Mouse (Mus musculus) ovary, adult 18-20 months (tissue): ENCODE results near the gene Cog1.
"Not testable (repeated sequence)": the region's sequence is repeated elsewhere in the genome, so short reads cannot be mapped to it uniquely, and the experiment has no call there.

Experiments
- DNase-seq: peaks from one replicate; pipeline ENCODE4 v3.0.0; 2022; ENCODE audit warnings: low spot score, mixed read lengths

Gene Cog1

GRCm38 (mm10) chr11:113632303-113632702 is 16.7 kb upstream of the Cog1 start:
- no peak for DNase-seq

- no peak for DNase-seq
These were observed 15.6 kb upstream of the Cog1 start for GRCm38 (mm10) chr11:113633398-113633797.

GRCm38 (mm10) chr11:113634699-113635121 is 14.3 kb upstream of the Cog1 start:
- DNase-seq, result no peak

- no peak for DNase-seq
These were observed 10.3 kb upstream of the Cog1 start for GRCm38 (mm10) chr11:113638680-113639079.

- no peak for DNase-seq
These were observed 3.8 kb upstream of the Cog1 start for GRCm38 (mm10) chr11:113645181-113645580.

- peak; percentile 41 for DNase-seq
These were observed 817 bp upstream of the Cog1 start for GRCm38 (mm10) chr11:113648152-113648551.

- peak; percentile 28 for DNase-seq
These were observed 613 bp downstream of the Cog1 start, which contains the start of gene Slc39a11 for GRCm38 (mm10) chr11:113649353-113650210. TSS of gene Slc39a11 (minus strand) at chr11:113650079.

GRCm38 (mm10) chr11:113651206-113651906 is 2.4 kb downstream of the Cog1 start:
- DNase-seq, result no peak

GRCm38 (mm10) chr11:113651907-113652273 is 2.9 kb downstream of the Cog1 start:
- no peak for DNase-seq

- DNase-seq, result no peak
These were observed 3.5 kb downstream of the Cog1 start for GRCm38 (mm10) chr11:113652516-113652915.

GRCm38 (mm10) chr11:113654105-113654504 is 5.1 kb downstream of the Cog1 start:
- no peak for DNase-seq

- no peak for DNase-seq
These were observed 5.7 kb downstream of the Cog1 start for GRCm38 (mm10) chr11:113654561-113655270.

GRCm38 (mm10) chr11:113656511-113656932 is 7.6 kb downstream of the Cog1 start:
- DNase-seq, result peak; percentile 13

GRCm38 (mm10) chr11:113657221-113657620 is 8.3 kb downstream of the Cog1 start:
- no peak for DNase-seq

- no peak for DNase-seq
These were observed 9.3 kb downstream of the Cog1 start for GRCm38 (mm10) chr11:113658319-113658718.

GRCm38 (mm10) chr11:113658763-113659162 is 9.8 kb downstream of the Cog1 start:
- no peak for DNase-seq

- not testable (repeated sequence) for DNase-seq
These were observed 11.2 kb downstream of the Cog1 start for GRCm38 (mm10) chr11:113660213-113660612.

GRCm38 (mm10) chr11:113660940-113661339 is 12.0 kb downstream of the Cog1 start:
- no peak for DNase-seq

- no peak for DNase-seq
These were observed 12.9 kb downstream of the Cog1 start for GRCm38 (mm10) chr11:113661835-113662351.

GRCm38 (mm10) chr11:113664279-113664678 is 15.3 kb downstream of the Cog1 start:
- DNase-seq, result no peak

- no peak for DNase-seq
These were observed 17.2 kb downstream of the Cog1 start for GRCm38 (mm10) chr11:113666205-113666604.

GRCm38 (mm10) chr11:113666648-113667047 is 17.7 kb downstream of the Cog1 start:
- DNase-seq, result no peak
